Mouse (Mus musculus) kidney, embryonic 15.5 days (tissue): ENCODE measurements at regions not wholly inside any gene's neighbourhood (a gene's known extent, or its start where the extent isn't known, plus 50 kb on each side); places are given as distances from the start of the nearest gene placed in this dataset.

ENCODE experiments used
- ATAC-seq: fragments of 200-750 bp; cut with Nextera tagmentation; replicated peaks from 2 replicates; pipeline ENCODE4 v1.8.0; 2017; ENCODE audit warnings: moderate TSS enrichment; ENCODE audit not compliant: low FRiP score
- H3K27ac ChIP-seq: fragments of 300-500 bp; sonication (generic); 2 replicates; pipeline ENCODE4 v1.5.1; 2015; ENCODE audit warnings: mild to moderate bottlenecking, inconsistent platforms
- H3K27me3 ChIP-seq: fragments of 300-500 bp; sonication (generic); 2 replicates; pipeline ENCODE4 v1.6.1; 2015; ENCODE audit warnings: inconsistent platforms
- H3K36me3 ChIP-seq: fragments of 300-500 bp; sonication (generic); 2 replicates; pipeline ENCODE4 v1.6.1; 2015; ENCODE audit warnings: inconsistent platforms
- H3K4me1 ChIP-seq: fragments of 300-500 bp; sonication (generic); 2 replicates; pipeline ENCODE4 v1.6.1; 2015; ENCODE audit warnings: inconsistent platforms
- H3K4me2 ChIP-seq: fragments of 300-500 bp; sonication (generic); 2 replicates; pipeline ENCODE4 v1.6.1; 2015; ENCODE audit warnings: moderate library complexity, mild to moderate bottlenecking, inconsistent platforms
- H3K4me3 ChIP-seq: fragments of 300-500 bp; sonication (generic); replicated peaks from 2 replicates; pipeline ENCODE4 v1.5.1; 2015; ENCODE audit warnings: mild to moderate bottlenecking, inconsistent platforms
- H3K9ac ChIP-seq: fragments of 300-500 bp; sonication (generic); 2 replicates; pipeline ENCODE4 v1.6.1; 2015; ENCODE audit warnings: mild to moderate bottlenecking, inconsistent platforms
- H3K9me3 ChIP-seq: fragments of 300-500 bp; sonication (generic); replicated peaks from 2 replicates; pipeline ENCODE4 v1.6.1; 2016; ENCODE audit warnings: inconsistent platforms
- WGBS: fragments of 180-500 bp; shearing (Covaris S2); methylation state at CpG from one replicate; pipeline ENCODE4 v1.1.7; 2015; ENCODE audit warnings: mixed read lengths; 5-methylcytosine and 5-hydroxymethylcytosine counted together

DNA sequence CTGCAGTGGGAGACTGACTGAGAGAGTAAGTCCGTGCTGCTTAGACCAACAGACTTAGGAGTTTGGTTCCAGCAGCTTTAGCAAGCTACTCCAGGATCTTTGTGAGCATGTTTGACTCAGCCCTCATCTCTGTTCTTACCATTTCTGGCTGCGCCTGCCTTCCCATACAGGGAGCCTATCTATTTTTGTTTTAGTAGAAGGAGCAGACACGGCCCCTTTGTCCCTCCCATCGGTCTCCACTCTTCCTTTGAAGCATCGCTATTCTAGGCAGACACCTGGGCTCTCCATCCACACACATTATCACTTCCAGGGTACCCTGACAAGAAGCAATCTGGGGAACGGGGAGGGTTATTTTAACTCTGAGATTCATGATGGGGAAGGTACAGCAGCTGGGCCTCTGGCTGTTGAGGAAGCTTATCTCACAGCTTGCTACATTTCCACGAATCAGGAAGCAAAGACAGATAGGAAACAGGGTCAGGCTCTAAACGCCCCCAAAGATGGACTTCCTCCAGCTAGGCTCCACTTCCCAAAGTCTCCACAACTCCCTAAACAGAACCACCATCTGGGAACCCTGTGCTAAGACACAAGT is 203.0 kb upstream of the Nsun2 start:
- H3K9me3 ChIP-seq = no peaks in the 10 kb centered on the region
- no peak for ATAC-seq
- no peak overlapping the region for H3K4me3 ChIP-seq
- H3K4me2 ChIP-seq = no peak overlapping the region
- no peak overlapping the region for H3K9ac ChIP-seq
- H3K4me1 ChIP-seq = peaks cover 8% of the 10 kb centered on the region
- 75% methylated on average over 8 of the region's 8 CpGs for WGBS
- no peaks in the 10 kb centered on the region for H3K36me3 ChIP-seq
- no peaks in the 10 kb centered on the region for H3K27me3 ChIP-seq
- no peak overlapping the region for H3K27ac ChIP-seq

GRCm38 (mm10) chr13:69331537-69332435 is 201.8 kb upstream of the Nsun2 start:
- whole genome bisulfite sequencing = 40% methylated on average over 19 of the region's 19 CpGs
- H3K4me1 ChIP-seq = peaks cover 8% of the 10 kb centered on the region
- 0 out of 2 replicates have a peak, but pooled peaks have one; percentile 22 for ATAC-seq
- H3K27me3 ChIP-seq = no peaks in the 10 kb centered on the region
- no peak overlapping the region for H3K27ac ChIP-seq
- no peak overlapping the region for H3K4me3 ChIP-seq
- H3K9me3 ChIP-seq = no peaks in the 10 kb centered on the region
- no peak overlapping the region for H3K9ac ChIP-seq
- no peak overlapping the region for H3K4me2 ChIP-seq
- H3K36me3 ChIP-seq = no peaks in the 10 kb centered on the region

DNA sequence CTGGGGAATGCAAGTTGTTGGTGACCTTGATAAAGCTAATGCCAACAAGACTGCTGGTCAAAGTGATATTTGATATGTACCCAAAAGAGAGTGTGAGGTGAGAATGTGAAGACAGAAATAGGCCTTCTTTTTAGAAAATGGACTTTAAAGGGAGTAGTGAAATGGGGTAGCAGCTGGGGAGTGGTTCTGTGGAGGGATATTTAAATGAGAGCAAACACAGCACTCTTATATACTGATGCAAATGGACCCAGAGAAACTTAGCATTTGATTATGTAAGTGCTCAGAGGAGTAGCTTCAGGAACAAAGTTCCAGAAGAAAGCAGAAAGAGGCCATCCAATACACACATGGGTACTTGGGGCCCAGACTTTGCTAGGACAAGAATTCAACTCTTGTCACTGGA is 189.7 kb upstream of the Nsun2 start:
- Histone ChIP-seq H3K9ac (no peak overlapping the region), H3K27me3 (no peaks in the 10 kb centered on the region), H3K4me1 (no peaks in the 10 kb centered on the region), H3K9me3 (no peaks in the 10 kb centered on the region), H3K4me2 (no peak overlapping the region), H3K4me3 (no peak overlapping the region), H3K36me3 (no peaks in the 10 kb centered on the region), H3K27ac (no peak overlapping the region)
- ATAC-seq = no peak

DNA sequence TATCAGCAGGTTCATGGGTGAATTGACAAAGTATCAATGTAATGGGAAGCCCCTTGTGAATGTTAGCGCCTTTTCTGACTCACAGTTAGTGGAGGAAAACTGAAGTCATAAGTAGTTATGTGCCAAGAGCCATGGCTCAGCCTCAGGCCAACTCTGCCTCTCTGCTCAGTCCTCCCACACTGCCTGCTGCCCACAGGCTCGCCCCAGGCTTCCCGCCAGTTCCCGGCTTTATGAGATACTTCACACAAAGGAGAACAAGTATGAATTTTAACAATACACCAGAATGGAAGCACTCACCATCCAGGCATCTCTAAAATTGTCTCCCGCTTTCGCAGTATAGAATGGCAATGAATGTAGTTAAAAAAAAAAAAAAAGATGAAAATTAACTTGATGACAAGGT is 176.1 kb upstream of the Nsun2 start:
- H3K4me2 ChIP-seq = no peak overlapping the region
- WGBS = 92% methylated on average over 6 of the region's 6 CpGs
- no peaks in the 10 kb centered on the region for H3K36me3 ChIP-seq
- H3K27ac ChIP-seq = no peak overlapping the region
- H3K9ac ChIP-seq = no peak overlapping the region
- no peaks in the 10 kb centered on the region for H3K4me1 ChIP-seq
- no peaks in the 10 kb centered on the region for H3K27me3 ChIP-seq
- no peak overlapping the region for H3K4me3 ChIP-seq
- ATAC-seq = no peak
- no peaks in the 10 kb centered on the region for H3K9me3 ChIP-seq

GRCm38 (mm10) chr13:69365880-69366490 is 167.6 kb upstream of the Nsun2 start:
- H3K4me3 ChIP-seq = no peak overlapping the region
- H3K9me3 ChIP-seq = peaks cover 19% of the 10 kb centered on the region
- no peak for ATAC-seq
- H3K4me2 ChIP-seq = no peak overlapping the region
- H3K36me3 ChIP-seq = no peaks in the 10 kb centered on the region
- H3K4me1 ChIP-seq = no peaks in the 10 kb centered on the region
- no peak overlapping the region for H3K27ac ChIP-seq
- WGBS = 36% methylated on average over 1 of the region's 1 CpGs
- no peak overlapping the region for H3K9ac ChIP-seq
- no peaks in the 10 kb centered on the region for H3K27me3 ChIP-seq

- WGBS = 69% methylated on average over 6 of the region's 6 CpGs
- H3K9ac ChIP-seq = no peak overlapping the region
- H3K4me2 ChIP-seq = no peak overlapping the region
- H3K4me1 ChIP-seq = no peaks in the 10 kb centered on the region
- H3K27me3 ChIP-seq = no peaks in the 10 kb centered on the region
- no peak for ATAC-seq
- no peak overlapping the region for H3K27ac ChIP-seq
- H3K4me3 ChIP-seq = no peak overlapping the region
- H3K36me3 ChIP-seq = no peaks in the 10 kb centered on the region
- peaks cover 9% of the 10 kb centered on the region for H3K9me3 ChIP-seq
Measured at GRCm38 (mm10) chr13:69373101-69373815, 160.3 kb upstream of the Nsun2 start.

DNA sequence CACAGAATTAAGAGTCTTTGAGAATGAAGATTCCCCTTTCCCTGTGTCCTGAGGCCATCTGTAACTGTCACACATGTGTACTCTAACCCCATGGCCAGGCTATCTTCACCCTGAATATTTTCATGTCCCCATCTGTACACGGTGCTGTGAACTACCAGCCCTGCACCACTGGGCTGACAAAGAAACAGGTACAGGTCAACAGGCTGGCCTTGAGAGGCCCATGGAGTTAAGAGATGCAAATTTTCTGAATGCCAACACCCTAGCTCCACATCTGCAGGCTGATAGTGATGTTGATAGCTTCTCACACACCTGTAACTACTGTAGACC is 159.8 kb upstream of the Nsun2 start:
- WGBS = 68% methylated on average over 1 of the region's 1 CpGs
- Histone ChIP-seq H3K9ac (no peak overlapping the region), H3K4me1 (no peaks in the 10 kb centered on the region), H3K27ac (no peak overlapping the region), H3K9me3 (peaks cover 4% of the 10 kb centered on the region), H3K4me2 (no peak overlapping the region), H3K36me3 (no peaks in the 10 kb centered on the region), H3K27me3 (no peaks in the 10 kb centered on the region), H3K4me3 (no peak overlapping the region)
- no peak for ATAC-seq

DNA sequence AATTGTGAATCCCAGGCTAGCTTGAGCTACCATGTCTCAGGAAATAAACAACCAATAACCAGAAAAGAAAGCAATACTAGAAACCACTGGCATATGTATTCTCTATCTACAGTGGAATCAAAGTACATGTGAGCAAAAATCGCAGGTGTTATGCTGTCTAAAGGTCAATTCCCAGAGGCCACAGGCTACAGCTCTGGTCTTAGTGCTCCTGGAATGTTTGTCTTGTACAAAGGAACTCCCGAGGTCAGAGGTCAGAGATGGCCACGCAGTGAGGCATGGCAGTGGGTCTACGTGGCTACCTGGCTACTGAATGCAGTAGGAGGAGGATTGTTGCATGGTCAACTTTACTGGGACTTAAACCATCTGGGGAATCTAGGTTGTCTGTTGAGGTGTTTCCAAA is 153.1 kb upstream of the Nsun2 start:
- no peak for ATAC-seq
- WGBS = 56% methylated on average over 4 of the region's 4 CpGs
- no peak overlapping the region for H3K4me2 ChIP-seq

GRCm38 (mm10) chr13:69384767-69385166 is 148.8 kb upstream of the Nsun2 start:
- no peaks in the 10 kb centered on the region for H3K27me3 ChIP-seq
- no peak for ATAC-seq
- no peaks in the 10 kb centered on the region for H3K4me1 ChIP-seq
- no peak overlapping the region for H3K27ac ChIP-seq
- no peaks in the 10 kb centered on the region for H3K9me3 ChIP-seq
- no peak overlapping the region for H3K9ac ChIP-seq
- H3K4me3 ChIP-seq = no peak overlapping the region
- no peaks in the 10 kb centered on the region for H3K36me3 ChIP-seq
- no peak overlapping the region for H3K4me2 ChIP-seq

More for the DNA sequence above, 153.1 kb upstream of the Nsun2 start:
- no peaks in the 10 kb centered on the region for H3K4me1 ChIP-seq
- H3K4me3 ChIP-seq = no peak overlapping the region
- no peaks in the 10 kb centered on the region for H3K36me3 ChIP-seq
- H3K27me3 ChIP-seq = no peaks in the 10 kb centered on the region
- no peaks in the 10 kb centered on the region for H3K9me3 ChIP-seq
- H3K9ac ChIP-seq = no peak overlapping the region
- no peak overlapping the region for H3K27ac ChIP-seq

DNA sequence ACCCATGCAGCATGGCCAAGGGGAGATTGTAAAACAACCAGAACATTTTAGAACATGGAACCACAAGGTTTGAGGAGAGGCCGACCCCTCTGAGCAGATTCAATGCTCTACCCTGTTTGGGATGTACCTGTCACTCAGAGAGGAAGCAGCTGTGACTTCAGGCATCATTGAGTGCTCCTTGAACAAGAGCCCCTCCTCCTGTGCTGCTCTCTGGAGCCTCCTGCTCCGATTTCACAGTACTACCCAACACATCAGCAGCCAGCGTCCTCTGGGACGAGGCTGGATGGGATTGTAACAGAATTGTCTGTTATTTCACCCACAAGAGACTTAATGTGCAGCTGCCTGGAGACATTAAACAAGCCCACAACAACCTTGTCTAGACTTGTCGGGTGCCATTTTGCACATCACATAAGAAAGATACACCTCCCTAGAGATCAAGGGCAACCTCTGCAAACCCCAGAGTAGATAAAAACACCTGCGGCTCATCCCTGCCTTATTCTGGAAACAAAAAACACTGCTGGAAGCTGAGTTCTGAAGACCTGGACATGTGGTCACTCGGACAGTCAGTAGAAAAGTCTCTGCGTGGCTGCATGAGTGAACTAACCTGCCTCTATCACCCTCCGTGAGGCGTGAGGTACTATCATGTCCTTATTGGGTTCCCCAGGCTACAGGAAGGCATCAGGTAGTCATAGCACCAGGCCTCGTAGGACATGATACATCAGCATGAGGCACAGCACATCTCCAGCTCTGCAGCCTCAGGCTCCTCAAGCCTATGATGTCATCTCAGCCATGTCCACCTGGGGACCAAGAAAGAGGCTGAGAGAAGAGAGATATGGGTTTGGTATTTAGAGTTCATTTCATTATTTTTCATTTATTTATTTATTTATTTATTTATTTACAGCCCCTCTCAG is 140.4 kb upstream of the Nsun2 start:
- H3K9ac ChIP-seq = no peak overlapping the region
- H3K4me1 ChIP-seq = 0 out of 2 replicates have a peak, but pooled peaks cover 5% of the 10 kb centered on the region
- H3K36me3 ChIP-seq = no peaks in the 10 kb centered on the region
- H3K4me2 ChIP-seq = no peak overlapping the region
- WGBS = 62% methylated on average over 11 of the region's 11 CpGs
- no peaks in the 10 kb centered on the region for H3K27me3 ChIP-seq
- peak; percentile 94 for ATAC-seq
- H3K27ac ChIP-seq = no peak overlapping the region
- H3K4me3 ChIP-seq = no peak overlapping the region
- no peaks in the 10 kb centered on the region for H3K9me3 ChIP-seq

GRCm38 (mm10) chr13:69394544-69394943 is 139.0 kb upstream of the Nsun2 start:
- Histone ChIP-seq H3K27me3 (no peaks in the 10 kb centered on the region), H3K36me3 (no peaks in the 10 kb centered on the region), H3K9ac (no peak overlapping the region), H3K4me2 (no peak overlapping the region), H3K27ac (no peak overlapping the region), H3K4me3 (no peak overlapping the region), H3K9me3 (no peaks in the 10 kb centered on the region), H3K4me1 (0 out of 2 replicates have a peak, but pooled peaks cover 5% of the 10 kb centered on the region)
- 86% methylated on average over 4 of the region's 4 CpGs for WGBS
- ATAC-seq = no peak
